Mouse (Mus musculus): ENCODE measurements around the gene Ptprn2. TPM values are rescaled to one million over a fixed set of nuclear protein-coding genes. Genes with fewer than 3 reads are reported as not detected.
"Not testable (repeated sequence)": the region's sequence is repeated elsewhere in the genome, so short reads cannot be mapped to it uniquely, and the experiment has no call there.

The Ptprn2 gene
- polyA plus RNA-seq, 1 experiment from 2014 or later = 1.2 TPM

DNA sequence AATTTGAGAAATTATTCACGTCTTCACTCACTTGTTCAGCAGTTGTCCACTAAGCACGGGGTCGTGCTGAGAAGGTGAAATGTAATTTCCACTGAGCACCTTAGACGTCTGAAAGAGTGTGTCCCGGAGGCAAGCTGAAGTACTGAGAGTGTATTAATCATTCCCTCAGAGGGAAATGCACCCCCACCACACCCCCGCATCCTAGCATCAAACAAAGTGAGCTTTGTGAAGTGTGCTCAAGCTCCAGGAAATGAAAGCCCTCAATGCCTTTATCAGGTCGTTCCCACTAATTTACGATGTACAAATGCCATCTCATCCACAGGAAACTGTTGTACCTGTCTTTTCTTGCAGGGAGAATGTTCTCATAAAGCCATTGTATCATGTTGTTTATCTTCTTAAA lies 78.9 kb downstream of the Ptprn2 start:
- ATAC-seq = no peak
- Histone ChIP-seq H3K36me3 (ENCODE audit: control insufficient read depth, insufficient read depth) (no peaks in the 10 kb centered on the region), H3K9me3 (ENCODE audit: control insufficient read depth) (no peaks in the 10 kb centered on the region), H3K4me2 (replicated peaks; ENCODE audit: low read depth) (no peak overlapping the region), H3K4me1 (replicated peaks; ENCODE audit: control insufficient read depth, insufficient read depth, low read length) (no peaks in the 10 kb centered on the region), H3K27me3 (replicated peaks; ENCODE audit: control insufficient read depth, insufficient read depth, low read length) (no peaks in the 10 kb centered on the region), H3K27ac (ENCODE audit: low read depth, low read length) (no peak overlapping the region), H3K9ac (ENCODE audit: low read depth, low read length) (no peak overlapping the region), H3K4me3 (ENCODE audit: low read depth, low read length) (no peak overlapping the region)
- TF ChIP-seq CTCF (IDR thresholded peaks at IDR 0.05; ENCODE audit: low read depth) = no peak
- WGBS = 39% methylated on average over 8 of the region's 8 CpGs

DNA sequence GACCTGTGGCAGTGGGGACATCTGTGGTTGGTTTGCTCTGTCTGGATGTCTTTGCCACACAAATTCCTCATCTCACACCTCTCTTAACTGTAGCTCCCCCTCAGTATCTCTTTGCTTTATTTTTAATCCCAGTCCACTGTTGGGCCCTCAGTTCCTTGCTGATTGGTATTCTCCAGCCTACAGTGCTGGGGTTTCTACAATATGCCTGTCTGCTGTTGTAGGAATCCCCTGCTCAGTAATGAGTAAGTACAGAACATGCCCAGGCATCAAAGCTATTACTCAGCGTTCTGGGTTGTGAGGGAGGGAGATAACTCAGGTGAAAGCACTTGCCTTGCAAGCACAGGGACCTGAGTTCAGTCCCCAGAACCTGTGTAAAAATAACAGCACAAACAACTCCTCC lies 81.2 kb downstream of the Ptprn2 start:
- Histone ChIP-seq H3K4me1 (replicated peaks; ENCODE audit: control insufficient read depth, insufficient read depth, low read length) (no peaks in the 10 kb centered on the region), H3K27me3 (replicated peaks; ENCODE audit: control insufficient read depth, insufficient read depth, low read length) (no peaks in the 10 kb centered on the region), H3K27ac (ENCODE audit: low read depth, low read length) (no peak overlapping the region), H3K36me3 (ENCODE audit: control insufficient read depth, insufficient read depth) (no peaks in the 10 kb centered on the region), H3K4me2 (replicated peaks; ENCODE audit: low read depth) (no peak overlapping the region), H3K9me3 (ENCODE audit: control insufficient read depth) (no peaks in the 10 kb centered on the region), H3K4me3 (ENCODE audit: low read depth, low read length) (no peak overlapping the region), H3K9ac (ENCODE audit: low read depth, low read length) (no peak overlapping the region)
- ATAC-seq = no peak
- WGBS = 74% methylated on average over 1 of the region's 1 CpGs
- TF ChIP-seq CTCF (IDR thresholded peaks at IDR 0.05; ENCODE audit: low read depth) = no peak

DNA sequence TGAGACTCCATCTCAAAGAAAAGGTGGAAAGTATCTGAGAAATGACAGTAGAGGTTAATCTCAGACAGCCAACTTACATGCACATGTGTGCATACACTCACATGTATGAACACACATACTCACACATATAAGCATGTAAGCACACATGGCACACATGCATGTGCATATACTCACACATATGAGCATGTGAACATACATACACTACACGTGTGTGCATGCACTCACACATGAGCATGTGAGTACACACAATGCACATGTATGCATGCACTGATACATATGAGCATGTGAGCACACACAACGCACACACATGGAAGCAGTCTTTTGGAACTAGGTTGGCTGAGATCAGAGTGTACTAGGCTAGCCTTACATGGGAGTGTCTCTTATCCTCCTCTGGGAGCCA lies 81.7 kb downstream of the Ptprn2 start:
- Histone ChIP-seq H3K27me3 (replicated peaks; ENCODE audit: control insufficient read depth, insufficient read depth, low read length) (no peaks in the 10 kb centered on the region), H3K36me3 (ENCODE audit: control insufficient read depth, insufficient read depth) (no peaks in the 10 kb centered on the region), H3K9ac (ENCODE audit: low read depth, low read length) (no peak overlapping the region), H3K4me1 (replicated peaks; ENCODE audit: control insufficient read depth, insufficient read depth, low read length) (no peaks in the 10 kb centered on the region), H3K9me3 (ENCODE audit: control insufficient read depth) (no peaks in the 10 kb centered on the region), H3K4me3 (ENCODE audit: low read depth, low read length) (no peak overlapping the region), H3K27ac (ENCODE audit: low read depth, low read length) (no peak overlapping the region), H3K4me2 (replicated peaks; ENCODE audit: low read depth) (no peak overlapping the region)
- WGBS = 83% methylated on average over 2 of the region's 2 CpGs
- no peak for ATAC-seq
- no peak for TF ChIP-seq CTCF (IDR thresholded peaks at IDR 0.05; ENCODE audit: low read depth)

DNA sequence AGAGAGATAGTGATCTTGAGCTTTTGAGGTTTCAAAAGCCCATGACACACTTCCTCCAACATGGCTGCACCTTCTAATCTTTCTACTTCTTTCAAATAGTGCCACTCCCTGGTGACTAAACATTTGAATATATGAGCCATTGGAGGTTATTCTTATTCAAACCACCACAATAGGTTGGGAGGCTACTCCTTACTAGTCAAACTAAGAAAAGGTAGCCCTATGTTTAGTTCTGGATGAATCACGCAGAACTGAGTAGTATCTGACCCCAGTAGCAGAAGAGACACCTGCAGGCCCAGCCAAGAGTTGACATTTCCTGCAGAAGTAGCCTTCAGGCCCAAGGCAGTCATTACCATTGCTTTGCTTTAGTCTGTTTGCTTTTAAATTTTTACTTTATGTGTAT lies 84.0 kb downstream of the Ptprn2 start:
- no peak for ATAC-seq
- no peaks in the 10 kb centered on the region for H3K4me1 ChIP-seq (replicated peaks; ENCODE audit: control insufficient read depth, insufficient read depth, low read length)
- 67% methylated on average over 1 of the region's 1 CpGs for WGBS
- H3K4me2 ChIP-seq (replicated peaks; ENCODE audit: low read depth) = no peak overlapping the region
- no peak overlapping the region for H3K4me3 ChIP-seq (ENCODE audit: low read depth, low read length)
- H3K9ac ChIP-seq (ENCODE audit: low read depth, low read length) = no peak overlapping the region
- TF ChIP-seq CTCF (IDR thresholded peaks at IDR 0.05; ENCODE audit: low read depth) = no peak
- no peaks in the 10 kb centered on the region for H3K9me3 ChIP-seq (ENCODE audit: control insufficient read depth)
- H3K36me3 ChIP-seq (ENCODE audit: control insufficient read depth, insufficient read depth) = no peaks in the 10 kb centered on the region
- H3K27me3 ChIP-seq (replicated peaks; ENCODE audit: control insufficient read depth, insufficient read depth, low read length) = no peaks in the 10 kb centered on the region
- no peak overlapping the region for H3K27ac ChIP-seq (ENCODE audit: low read depth, low read length)

DNA sequence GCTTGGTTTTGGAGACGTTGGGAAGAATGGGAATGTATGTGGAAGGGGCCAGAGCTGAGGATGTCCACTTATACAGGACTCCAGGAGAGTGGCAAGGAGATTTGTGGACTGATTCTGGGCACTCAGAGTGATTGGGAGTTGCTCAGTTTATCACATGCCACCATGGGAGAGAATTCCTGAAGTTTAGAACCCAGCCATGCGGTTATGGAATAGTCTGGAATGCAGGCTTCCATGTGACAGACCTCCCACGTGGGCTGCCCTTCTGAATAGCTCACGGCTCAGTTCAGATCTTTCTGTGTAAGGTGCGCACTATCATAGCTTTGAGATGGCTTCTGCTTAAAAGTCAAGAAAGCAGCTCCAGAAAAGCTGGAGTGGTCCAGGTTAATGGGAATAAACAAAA lies 88.6 kb downstream of the Ptprn2 start:
- WGBS = 63% methylated on average over 5 of the region's 5 CpGs
- Histone ChIP-seq H3K27me3 (replicated peaks; ENCODE audit: control insufficient read depth, insufficient read depth, low read length) (no peaks in the 10 kb centered on the region), H3K4me3 (ENCODE audit: low read depth, low read length) (no peak overlapping the region), H3K4me2 (replicated peaks; ENCODE audit: low read depth) (no peak overlapping the region), H3K27ac (ENCODE audit: low read depth, low read length) (no peak overlapping the region), H3K9me3 (ENCODE audit: control insufficient read depth) (no peaks in the 10 kb centered on the region), H3K36me3 (ENCODE audit: control insufficient read depth, insufficient read depth) (no peaks in the 10 kb centered on the region), H3K4me1 (replicated peaks; ENCODE audit: control insufficient read depth, insufficient read depth, low read length) (no peaks in the 10 kb centered on the region), H3K9ac (ENCODE audit: low read depth, low read length) (no peak overlapping the region)
- no peak for ATAC-seq
- TF ChIP-seq CTCF (IDR thresholded peaks at IDR 0.05; ENCODE audit: low read depth) = no peak

DNA sequence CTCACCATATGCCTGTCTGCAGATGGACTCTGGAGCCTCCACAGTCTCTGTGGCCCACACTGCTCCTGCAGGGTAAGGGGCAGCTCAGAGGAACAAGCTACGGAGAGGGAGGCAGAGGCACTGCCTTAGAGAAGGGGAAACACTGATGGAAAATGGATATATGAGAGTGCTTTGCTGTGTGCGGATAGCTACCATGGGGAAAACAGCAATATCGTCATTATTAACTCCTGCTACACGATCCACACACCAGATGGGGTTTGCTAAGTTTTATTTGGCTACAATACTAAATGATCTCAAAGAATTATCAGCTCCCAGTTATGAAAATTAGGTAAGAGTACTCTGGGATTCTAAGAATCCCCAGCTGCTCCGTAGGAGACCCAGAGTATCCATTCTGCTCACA lies 89.2 kb downstream of the Ptprn2 start:
- Histone ChIP-seq H3K27ac (ENCODE audit: low read depth, low read length) (no peak overlapping the region), H3K4me3 (ENCODE audit: low read depth, low read length) (no peak overlapping the region), H3K4me1 (replicated peaks; ENCODE audit: control insufficient read depth, insufficient read depth, low read length) (no peaks in the 10 kb centered on the region), H3K9ac (ENCODE audit: low read depth, low read length) (no peak overlapping the region), H3K27me3 (replicated peaks; ENCODE audit: control insufficient read depth, insufficient read depth, low read length) (no peaks in the 10 kb centered on the region), H3K9me3 (ENCODE audit: control insufficient read depth) (no peaks in the 10 kb centered on the region), H3K36me3 (ENCODE audit: control insufficient read depth, insufficient read depth) (no peaks in the 10 kb centered on the region), H3K4me2 (replicated peaks; ENCODE audit: low read depth) (no peak overlapping the region)
- WGBS = 76% methylated on average over 5 of the region's 5 CpGs
- no peak for TF ChIP-seq CTCF (IDR thresholded peaks at IDR 0.05; ENCODE audit: low read depth)
- ATAC-seq = no peak

DNA sequence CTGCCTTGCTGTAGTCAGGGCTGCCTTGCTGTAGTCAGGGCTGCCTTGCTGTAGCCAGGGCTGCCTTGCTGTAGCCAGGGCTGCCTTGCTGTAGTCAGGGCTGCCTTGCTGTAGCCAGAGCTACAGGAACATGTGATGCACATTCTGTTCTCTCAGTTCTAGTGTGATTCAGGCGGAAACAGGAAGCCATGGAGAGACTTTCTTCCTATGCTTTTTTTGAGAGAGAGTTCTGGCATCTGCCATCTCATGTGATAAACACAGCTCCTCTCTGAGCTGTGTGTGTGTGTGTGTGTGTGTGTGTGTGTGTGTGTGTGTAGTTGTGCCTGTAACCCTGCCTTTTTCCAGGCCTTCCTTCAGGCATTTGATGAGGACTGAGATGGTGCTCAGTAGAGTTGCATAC lies 92.4 kb downstream of the Ptprn2 start:
- not testable (repeated sequence) for H3K4me3 ChIP-seq (ENCODE audit: low read depth, low read length); H3K27ac ChIP-seq (ENCODE audit: low read depth, low read length); H3K36me3 ChIP-seq (ENCODE audit: control insufficient read depth, insufficient read depth); ATAC-seq; H3K4me2 ChIP-seq (replicated peaks; ENCODE audit: low read depth); H3K4me1 ChIP-seq (replicated peaks; ENCODE audit: control insufficient read depth, insufficient read depth, low read length); H3K9ac ChIP-seq (ENCODE audit: low read depth, low read length); H3K27me3 ChIP-seq (replicated peaks; ENCODE audit: control insufficient read depth, insufficient read depth, low read length); H3K9me3 ChIP-seq (ENCODE audit: control insufficient read depth)
- 68% methylated on average over 1 of the region's 1 CpGs for WGBS
